Mouse (Mus musculus) spleen, adult 2 months (tissue): Measurements from ENCODE around the gene Ccpg1os.

Experiments used
- CTCF ChIP-seq: fragments of 200-500 bp; IDR thresholded peaks from 2 replicates; pipeline ENCODE4 v1.5.1; 2011; ENCODE audit warnings: mild to moderate bottlenecking, inconsistent platforms; ENCODE audit not compliant: insufficient read depth, insufficient read length, insufficient replicate concordance; ENCODE audit errors: extremely low read depth
- POLR2A ChIP-seq: fragments of 200-500 bp; IDR thresholded peaks from 2 replicates; pipeline ENCODE4 v1.6.1; 2011; ENCODE audit warnings: low read depth, low read length, inconsistent platforms

DNA sequence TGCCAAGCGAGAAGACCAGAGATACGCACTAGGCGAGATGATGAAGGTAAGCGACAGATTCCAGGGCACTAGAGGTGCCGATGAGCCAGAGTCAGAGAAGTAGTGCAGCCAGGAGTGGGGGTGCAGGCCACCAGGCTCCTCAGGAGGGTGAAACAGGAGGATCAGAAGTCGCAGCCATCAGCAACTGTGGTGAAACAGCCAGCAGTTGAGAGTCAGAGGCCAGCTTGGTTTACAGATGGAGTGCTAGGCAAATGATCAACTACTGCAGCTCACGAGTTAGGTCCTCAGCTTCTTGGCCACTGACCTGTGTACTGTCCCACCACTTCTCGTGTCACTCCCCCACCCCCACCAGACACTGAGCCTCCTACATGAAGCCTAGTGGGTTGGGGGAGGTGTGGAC is 23.8 kb downstream of the Ccpg1os start:
- no peak for TF ChIP-seq CTCF
- TF ChIP-seq POLR2A: no peak
